Mouse (Mus musculus): ENCODE data around the gene Lcmt2. TPM values are rescaled to one million over a fixed set of nuclear protein-coding genes. Genes with fewer than 3 reads are reported as not detected.

The Lcmt2 gene
- polyA plus RNA-seq (2015; fragmentation: Nextera tagmentation; extraction: Ambion mirVana) = 23.9 and 24.5 TPM in 2 replicates

DNA sequence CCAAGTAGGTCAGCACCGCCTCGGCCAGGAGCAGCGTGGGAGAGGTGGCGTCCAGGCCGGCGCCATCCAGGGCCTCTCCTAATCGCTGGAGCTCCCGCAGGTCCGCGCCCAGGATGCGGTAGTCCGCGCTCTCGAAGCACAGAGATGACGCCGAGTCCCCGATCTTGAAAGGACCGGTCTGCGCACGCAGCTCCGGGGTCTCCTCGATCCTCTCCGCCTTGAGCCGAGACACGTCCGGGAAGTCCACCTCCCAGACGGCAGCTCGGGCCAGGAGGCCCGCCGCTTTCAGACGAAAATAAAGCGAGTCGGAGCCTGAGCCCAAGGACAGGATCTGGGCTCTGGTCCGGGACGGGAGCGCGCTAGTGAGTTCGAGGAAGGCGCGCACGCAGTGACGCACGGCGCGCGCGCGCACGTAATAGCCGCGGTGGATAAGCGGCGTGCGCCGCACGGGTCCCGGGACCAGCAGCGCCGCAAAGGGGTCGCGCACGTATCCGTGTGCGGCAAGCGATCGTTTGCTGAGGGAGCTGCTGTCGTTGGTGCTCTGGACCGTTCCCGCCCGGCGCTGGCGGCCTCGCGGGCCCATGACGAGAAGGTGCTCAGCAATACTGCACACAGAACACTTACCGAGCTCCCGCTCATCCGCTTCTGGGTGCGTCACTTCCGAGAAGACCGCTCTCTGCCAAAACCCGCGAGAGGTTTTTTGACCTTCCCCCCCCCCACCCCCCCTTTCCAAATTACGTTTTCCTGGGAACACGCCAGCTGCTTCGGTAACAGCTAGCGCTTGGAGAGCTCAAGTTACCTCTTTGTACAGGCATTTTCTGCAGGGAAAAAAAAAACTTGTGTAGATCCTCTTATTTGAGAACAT lies at the start of gene Lcmt2, which contains the start of gene Adal:
Gene Lcmt2 (minus strand): TSS at position 636 of the 865 bp plus-strand sequence.
Gene Adal (plus strand): TSS at position 411 of the 865 bp plus-strand sequence.
- H3K9ac ChIP-seq = peak within 1 kb of the TSS; percentile 97
- peak within 1 kb of the TSS; percentile 94 for H3K4me2 ChIP-seq
- peak within 1 kb of the TSS; percentile 75 for H3K4me3 ChIP-seq
- under 1% methylated on average over 87 of the region's 87 CpGs for whole genome bisulfite sequencing
- H3K9me3 ChIP-seq = no peaks in the 10 kb centered on the region
- H3K36me3 ChIP-seq = peaks cover 30% of the 10 kb centered on the region
- peaks cover 41% of the 10 kb centered on the region for H3K4me1 ChIP-seq (replicated peaks)
- peak; percentile 97 for ATAC-seq (ENCODE audit: low FRiP score)
- H3K27ac ChIP-seq = peak within 1 kb of the TSS; percentile 99
- H3K27me3 ChIP-seq = no peaks in the 10 kb centered on the region

DNA sequence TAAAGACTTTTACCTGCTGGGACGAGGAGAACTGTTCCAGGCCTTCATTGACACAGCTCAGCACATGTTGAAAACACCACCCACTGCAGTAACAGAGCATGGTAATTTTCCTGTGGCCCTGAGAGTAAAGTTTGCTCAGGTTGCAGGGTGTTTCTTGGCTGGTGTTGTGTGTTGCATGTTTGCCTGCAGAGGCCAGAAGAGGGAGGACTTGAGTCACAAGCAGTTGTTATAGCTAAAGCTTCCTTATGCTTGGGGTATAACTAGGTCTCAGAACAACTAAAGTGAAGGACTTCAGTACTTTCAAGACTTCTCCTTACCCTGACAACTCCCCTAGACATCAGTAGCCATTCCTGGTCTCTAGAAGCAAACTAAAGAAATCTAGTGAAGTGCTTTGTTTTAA lies 48.1 kb upstream of the Lcmt2 start:
- no peak overlapping the region for H3K27ac ChIP-seq
- no peak overlapping the region for H3K4me3 ChIP-seq
- no peak for ATAC-seq (ENCODE audit: low FRiP score)
- no peaks in the 10 kb centered on the region for H3K27me3 ChIP-seq
- peaks cover 87% of the 10 kb centered on the region for H3K36me3 ChIP-seq
- 77% methylated on average over 1 of the region's 1 CpGs for WGBS
- H3K9me3 ChIP-seq = no peaks in the 10 kb centered on the region
- no peak overlapping the region for H3K9ac ChIP-seq
- no peak overlapping the region for H3K4me2 ChIP-seq
- no peaks in the 10 kb centered on the region for H3K4me1 ChIP-seq (replicated peaks)

DNA sequence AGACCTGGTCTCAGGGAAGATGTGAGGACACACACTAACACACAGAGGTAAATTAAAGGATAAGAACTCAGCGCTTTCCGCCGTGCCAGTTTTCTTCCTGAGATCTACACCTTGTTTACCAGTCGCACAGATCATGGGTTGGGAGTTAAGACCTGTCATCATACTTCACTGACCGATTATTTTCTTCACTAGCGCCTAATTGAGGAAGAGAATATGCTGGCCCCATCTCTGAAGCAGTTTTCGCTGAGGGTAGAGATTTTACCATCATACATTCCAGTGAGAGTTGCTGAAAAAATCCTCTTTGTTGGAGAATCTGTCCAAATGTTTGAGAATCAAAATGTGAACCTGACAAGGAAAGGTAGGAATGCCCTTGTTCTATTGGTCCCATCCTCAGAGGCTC lies 43.7 kb upstream of the Lcmt2 start:
- Histone ChIP-seq H3K9ac (no peak overlapping the region), H3K4me3 (no peak overlapping the region), H3K27ac (no peak overlapping the region), H3K9me3 (no peaks in the 10 kb centered on the region), H3K4me1 (replicated peaks) (no peaks in the 10 kb centered on the region), H3K27me3 (no peaks in the 10 kb centered on the region), H3K36me3 (peaks cover 73% of the 10 kb centered on the region), H3K4me2 (no peak overlapping the region)
- 94% methylated on average over 7 of the region's 7 CpGs for WGBS
- ATAC-seq (ENCODE audit: low FRiP score) = no peak

DNA sequence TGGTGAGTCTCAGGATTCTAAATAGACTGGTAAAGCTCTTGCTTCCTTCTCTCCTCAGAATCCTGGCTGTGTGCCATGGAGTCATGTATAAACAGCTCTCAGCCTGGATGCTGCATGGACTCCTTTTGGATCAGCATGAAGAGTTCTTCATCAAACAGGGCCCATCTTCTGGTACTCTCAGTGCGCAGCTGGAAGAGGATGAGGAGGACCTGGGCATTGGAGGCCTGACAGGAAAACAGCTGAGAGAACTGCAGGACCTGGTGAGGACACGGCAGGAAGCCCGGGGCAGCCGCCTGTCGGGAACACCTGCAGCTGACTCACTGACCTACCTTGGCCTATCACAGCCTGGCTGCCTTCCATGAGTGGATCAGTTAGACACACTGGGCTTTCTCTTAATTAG lies 43.0 kb upstream of the Lcmt2 start:
- Histone ChIP-seq H3K36me3 (peaks cover 74% of the 10 kb centered on the region), H3K4me1 (replicated peaks) (no peaks in the 10 kb centered on the region), H3K9ac (no peak overlapping the region), H3K27me3 (no peaks in the 10 kb centered on the region), H3K4me2 (no peak overlapping the region), H3K4me3 (no peak overlapping the region), H3K9me3 (no peaks in the 10 kb centered on the region), H3K27ac (no peak overlapping the region)
- ATAC-seq (ENCODE audit: low FRiP score) = no peak
- 91% methylated on average over 5 of the region's 5 CpGs for WGBS

DNA sequence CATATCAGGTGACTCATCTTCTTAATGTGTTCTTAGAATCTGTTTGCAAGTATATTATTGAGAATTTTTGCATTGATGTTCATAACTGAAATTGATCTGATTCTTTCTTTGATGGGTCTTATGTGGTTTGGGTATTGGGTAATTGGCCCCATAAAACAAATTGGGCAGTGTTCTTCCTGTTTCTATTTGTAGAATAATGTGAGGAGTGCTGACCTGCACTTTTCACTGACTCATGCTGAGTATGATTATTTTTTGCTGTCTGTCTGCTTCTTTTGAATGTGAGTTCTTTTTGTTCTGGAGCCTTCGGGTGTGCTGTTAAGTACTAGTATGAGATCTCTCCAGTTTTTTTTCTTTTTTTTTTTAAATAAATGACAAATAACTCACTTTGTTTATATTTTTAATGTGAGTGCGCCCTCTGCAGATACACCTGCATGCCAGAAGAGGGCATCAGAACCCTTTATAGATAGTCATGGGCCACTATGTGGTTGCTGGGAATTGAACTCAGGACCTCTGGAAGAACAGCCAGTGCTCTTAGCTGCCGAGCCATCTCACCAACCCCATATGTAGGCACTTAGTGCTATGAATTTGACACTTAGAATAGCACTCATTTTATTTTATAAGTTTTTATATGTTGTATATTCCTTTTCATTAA lies 38.5 kb upstream of the Lcmt2 start:
- Histone ChIP-seq H3K4me2 (no peak overlapping the region), H3K36me3 (peaks cover 78% of the 10 kb centered on the region), H3K9me3 (no peaks in the 10 kb centered on the region), H3K4me1 (replicated peaks) (no peaks in the 10 kb centered on the region), H3K27me3 (no peaks in the 10 kb centered on the region), H3K4me3 (no peak overlapping the region), H3K27ac (no peak overlapping the region), H3K9ac (no peak overlapping the region)
- no peak for ATAC-seq (ENCODE audit: low FRiP score)
- 98% methylated on average over 3 of the region's 3 CpGs for WGBS

DNA sequence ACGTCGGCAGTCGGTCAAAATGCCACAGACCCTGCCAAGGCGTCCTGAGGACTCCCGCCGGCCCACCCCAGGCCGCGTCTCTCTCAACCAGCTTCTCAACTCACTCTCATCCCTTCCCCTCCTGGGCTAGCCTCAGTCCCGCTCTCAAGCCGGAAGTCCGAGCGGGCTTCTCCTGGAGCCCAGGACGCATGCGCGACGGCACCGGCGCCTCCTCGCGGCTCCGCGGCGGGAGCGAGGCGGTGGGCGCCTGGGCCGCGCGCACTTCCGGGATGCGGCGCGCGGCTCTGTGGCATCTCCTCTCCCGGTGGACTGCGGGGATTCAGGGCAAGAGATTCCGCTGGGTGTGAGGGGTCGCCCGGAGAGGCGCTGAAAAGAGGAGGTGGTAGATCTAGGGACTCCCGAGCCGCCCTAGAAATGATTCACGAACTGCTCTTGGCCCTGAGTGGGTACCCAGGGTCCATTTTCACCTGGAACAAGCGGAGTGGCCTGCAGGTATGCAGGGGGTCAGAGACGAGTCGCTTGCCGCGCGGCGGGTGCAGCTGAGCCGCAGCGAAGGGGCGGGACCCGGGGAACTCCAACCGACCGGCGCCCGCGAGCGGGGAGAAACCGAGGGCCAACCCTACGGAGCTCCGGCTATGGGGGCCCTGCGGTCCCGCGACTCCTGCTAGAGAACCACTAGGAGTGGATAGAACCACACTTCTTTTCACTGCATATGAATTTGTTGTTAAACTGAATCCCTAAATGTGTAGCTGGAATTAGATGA lies 30.7 kb upstream of the Lcmt2 start, which contains the start of gene Zscan29:
Gene Zscan29 (minus strand): TSS at position 146 of the 763 bp plus-strand sequence.
- H3K27ac ChIP-seq = peak within 1 kb of the TSS; percentile 92
- under 1% methylated on average over 65 of the region's 66 CpGs for WGBS
- H3K36me3 ChIP-seq = peaks cover 31% of the 10 kb centered on the region
- H3K4me3 ChIP-seq = peak within 1 kb of the TSS; percentile 68
- peak; percentile 97 for ATAC-seq (ENCODE audit: low FRiP score)
- H3K9ac ChIP-seq = peak within 1 kb of the TSS; percentile 90
- H3K4me2 ChIP-seq = peak within 1 kb of the TSS; percentile 89
- H3K9me3 ChIP-seq = no peaks in the 10 kb centered on the region
- peaks cover 37% of the 10 kb centered on the region for H3K4me1 ChIP-seq (replicated peaks)
- H3K27me3 ChIP-seq = no peaks in the 10 kb centered on the region

DNA sequence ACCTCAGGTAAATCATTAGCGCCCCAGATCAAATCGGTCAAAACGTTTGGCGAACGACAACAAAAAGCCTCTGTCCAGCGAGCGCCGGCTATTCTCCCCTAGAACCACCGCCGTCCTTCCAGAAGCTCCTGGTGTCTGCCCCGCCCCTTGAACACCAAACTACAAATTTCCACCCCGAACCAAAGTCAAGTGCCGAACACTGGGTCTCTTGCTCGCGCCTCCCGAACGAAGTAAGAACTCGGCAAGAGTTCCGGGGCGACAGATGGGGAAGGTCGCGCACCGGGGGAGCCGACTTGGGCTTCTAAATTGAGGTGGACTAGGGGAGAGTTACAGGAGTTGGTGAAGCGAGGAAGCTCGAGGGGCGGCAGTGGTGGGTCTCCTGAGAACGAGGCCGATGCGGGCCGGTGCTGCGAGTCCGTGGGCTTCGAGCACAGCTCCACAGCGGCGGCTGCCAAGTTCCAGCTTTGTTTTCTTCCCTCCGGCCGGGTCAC lies 30.1 kb upstream of the Lcmt2 start, which contains the start of gene Tubgcp4:
Gene Tubgcp4 (plus strand): TSS at position 174 of the 491 bp plus-strand sequence.
- Histone ChIP-seq H3K4me2 (peak within 1 kb of the TSS; percentile 89), H3K27me3 (no peaks in the 10 kb centered on the region), H3K4me1 (replicated peaks) (peaks cover 37% of the 10 kb centered on the region), H3K4me3 (peak within 1 kb of the TSS; percentile 68), H3K27ac (peak within 1 kb of the TSS; percentile 92), H3K36me3 (peaks cover 30% of the 10 kb centered on the region), H3K9ac (peak within 1 kb of the TSS; percentile 90), H3K9me3 (no peaks in the 10 kb centered on the region)
- WGBS = under 1% methylated on average over 38 of the region's 38 CpGs
- peak; percentile 72 for ATAC-seq (ENCODE audit: low FRiP score)

DNA sequence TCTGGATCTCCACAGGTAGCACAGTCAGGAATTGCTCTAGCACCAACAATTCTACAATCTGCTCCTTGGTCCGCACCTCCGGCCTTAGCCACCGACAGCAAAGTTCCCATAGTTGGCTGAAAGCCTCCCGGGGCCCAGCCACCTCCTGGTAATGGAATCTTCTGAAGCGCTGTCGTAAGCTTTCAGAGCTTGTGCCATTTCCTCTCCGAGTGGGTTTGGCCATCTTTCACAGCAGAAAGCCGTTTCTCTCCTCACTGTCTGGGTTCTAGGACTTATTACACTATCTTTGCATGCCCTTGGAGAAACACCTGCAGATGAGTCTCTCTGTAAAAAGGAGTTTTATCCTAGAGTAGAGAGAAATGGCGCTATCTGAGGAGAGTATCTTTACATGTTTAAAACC lies 29.4 kb upstream of the Lcmt2 start:
- ATAC-seq (ENCODE audit: low FRiP score) = no peak
- peaks cover 26% of the 10 kb centered on the region for H3K36me3 ChIP-seq

DNA sequence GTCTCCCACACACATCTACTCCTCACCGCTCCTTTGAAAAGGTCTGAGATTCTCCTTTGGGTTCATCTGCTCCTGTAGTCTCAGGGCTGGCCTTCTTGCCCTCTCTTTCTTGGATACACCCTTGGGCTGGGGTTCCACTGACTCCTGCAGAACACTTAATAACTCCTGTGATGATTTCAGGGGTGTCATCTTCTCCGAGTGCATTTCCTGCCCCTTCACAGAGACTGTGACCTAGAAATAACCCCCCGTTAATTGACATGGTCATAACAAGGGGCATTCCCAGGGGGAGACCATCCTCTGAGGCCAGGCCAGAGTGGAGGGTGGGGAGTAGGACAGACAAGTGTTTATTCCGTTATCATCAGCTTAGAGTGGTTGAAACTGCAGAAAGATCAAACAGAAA lies 28.7 kb upstream of the Lcmt2 start:
- Histone ChIP-seq H3K27ac (no peak overlapping the region), H3K27me3 (no peaks in the 10 kb centered on the region), H3K36me3 (peaks cover 25% of the 10 kb centered on the region), H3K4me3 (peak overlapping the region; percentile 68), H3K4me2 (peak overlapping the region; percentile 89), H3K9ac (peak overlapping the region; percentile 90), H3K9me3 (no peaks in the 10 kb centered on the region), H3K4me1 (replicated peaks) (peaks cover 37% of the 10 kb centered on the region)
- WGBS = 65% methylated on average over 4 of the region's 4 CpGs
- ATAC-seq (ENCODE audit: low FRiP score) = no peak

More for the DNA sequence above, 29.4 kb upstream of the Lcmt2 start:
- Histone ChIP-seq H3K9me3 (no peaks in the 10 kb centered on the region), H3K4me2 (peak overlapping the region; percentile 89), H3K27ac (0 out of 2 replicates have a peak overlapping the region, but pooled peaks have one; percentile 92), H3K9ac (peak overlapping the region; percentile 90), H3K27me3 (no peaks in the 10 kb centered on the region), H3K4me1 (replicated peaks) (peaks cover 37% of the 10 kb centered on the region), H3K4me3 (peak overlapping the region; percentile 68)
- whole genome bisulfite sequencing = 9% methylated on average over 9 of the region's 9 CpGs

DNA sequence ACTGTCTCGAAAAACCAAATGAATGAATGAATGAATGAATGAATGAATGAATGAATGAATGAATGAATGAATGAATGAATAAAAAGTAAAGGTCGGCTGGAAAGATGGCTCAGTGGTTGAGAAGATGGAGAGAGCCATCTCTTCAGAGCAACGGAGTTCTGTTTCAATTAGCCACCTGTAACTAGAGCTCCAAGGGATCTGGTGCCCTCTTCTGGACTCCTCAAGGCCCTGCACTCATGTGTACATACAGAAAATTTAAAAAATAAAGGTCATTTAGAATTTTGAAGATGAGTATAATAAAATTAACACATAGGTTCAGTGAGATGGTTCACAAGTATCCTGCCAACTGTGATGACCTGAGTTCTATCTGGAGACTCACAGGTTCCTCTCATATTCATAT lies 12.6 kb upstream of the Lcmt2 start:
- 85% methylated on average over 3 of the region's 3 CpGs for WGBS
- Histone ChIP-seq H3K4me1 (replicated peaks) (no peaks in the 10 kb centered on the region), H3K36me3 (peaks cover 68% of the 10 kb centered on the region), H3K4me3 (no peak overlapping the region), H3K27me3 (no peaks in the 10 kb centered on the region), H3K9me3 (no peaks in the 10 kb centered on the region), H3K9ac (no peak overlapping the region), H3K27ac (no peak overlapping the region), H3K4me2 (no peak overlapping the region)
- no peak for ATAC-seq (ENCODE audit: low FRiP score)

DNA sequence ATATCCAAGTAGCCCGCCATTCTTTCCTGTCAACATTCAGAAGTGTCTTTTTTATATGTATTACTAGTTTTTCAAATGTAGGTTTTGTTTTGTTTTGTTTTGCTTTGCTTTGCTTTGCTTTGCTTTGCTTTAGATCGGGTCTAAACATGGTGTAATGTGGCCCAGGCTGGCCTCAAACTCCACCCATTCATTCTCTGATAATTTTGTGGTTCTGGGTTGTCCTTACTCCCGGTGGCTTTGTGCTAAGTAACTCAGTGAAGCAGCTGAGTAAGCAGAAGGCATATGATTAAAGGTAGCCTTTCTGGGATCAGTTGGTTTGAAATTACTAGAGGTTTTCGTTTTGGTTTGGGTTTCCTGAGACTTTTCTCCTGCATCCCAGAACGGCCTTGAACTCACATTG lies 9.2 kb upstream of the Lcmt2 start:
- H3K36me3 ChIP-seq = peaks cover 73% of the 10 kb centered on the region
- ATAC-seq (ENCODE audit: low FRiP score) = no peak
- WGBS = 88% methylated on average over 5 of the region's 5 CpGs
- no peaks in the 10 kb centered on the region for H3K4me1 ChIP-seq (replicated peaks)
- no peaks in the 10 kb centered on the region for H3K27me3 ChIP-seq
- no peak overlapping the region for H3K9ac ChIP-seq
- H3K9me3 ChIP-seq = no peaks in the 10 kb centered on the region
- no peak overlapping the region for H3K4me3 ChIP-seq
- H3K27ac ChIP-seq = no peak overlapping the region
- no peak overlapping the region for H3K4me2 ChIP-seq

DNA sequence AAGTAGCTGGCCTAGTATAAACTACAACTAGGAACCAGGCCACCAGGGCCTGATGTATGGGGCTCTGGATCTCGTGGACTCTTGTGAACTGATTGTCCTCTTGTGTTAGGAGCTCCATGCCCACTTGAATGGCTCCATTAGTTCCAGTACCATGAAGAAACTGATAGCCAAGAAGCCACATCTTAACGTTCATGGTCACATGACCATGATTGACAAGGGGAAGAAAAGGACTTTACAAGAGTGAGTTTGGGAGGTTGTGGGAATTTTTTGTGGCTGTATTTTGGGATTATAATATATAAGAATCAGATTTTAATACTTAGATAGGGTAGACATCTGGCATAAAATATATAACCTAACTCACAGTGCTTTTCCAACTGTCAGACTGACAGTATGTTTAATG lies 2.0 kb upstream of the Lcmt2 start:
- Histone ChIP-seq H3K4me1 (replicated peaks) (peaks cover 37% of the 10 kb centered on the region), H3K4me2 (no peak overlapping the region), H3K36me3 (peaks cover 41% of the 10 kb centered on the region), H3K4me3 (no peak overlapping the region), H3K27me3 (no peaks in the 10 kb centered on the region), H3K9ac (no peak overlapping the region), H3K9me3 (no peaks in the 10 kb centered on the region), H3K27ac (no peak overlapping the region)
- WGBS = 37% methylated on average over 2 of the region's 2 CpGs
- ATAC-seq (ENCODE audit: low FRiP score) = no peak

All from hindbrain, embryonic 13.5 days (tissue).